Mouse (Mus musculus) MEL (cell line): Measurements from ENCODE around the gene Tmem107. TPM values are rescaled to one million over a fixed set of nuclear protein-coding genes. Genes with fewer than 3 reads are reported as not detected.

Experiments used
- DNase-seq: peaks from one replicate; pipeline ENCODE4 v3.0.0; 2011; ENCODE audit warnings: low read depth, low spot score
- H3K27ac ChIP-seq: 2 replicates; pipeline ENCODE4 v1.5.1; 2012; ENCODE audit warnings: low read depth, mild to moderate bottlenecking, control low read depth, low read length, moderate library complexity; ENCODE audit not compliant: control insufficient read depth
- H3K27me3 ChIP-seq, 2 experiments: fragments of 150-350 bp in 1 of 2; sonication (generic) in 1 of 2; 2 replicates each; pipeline ENCODE4 v1.6.1; 2012; ENCODE audit warnings: low read length in 2 of 2, mild to moderate bottlenecking in 2 of 2, improper control_type of control experiment in 1 of 2, moderate library complexity in 1 of 2; ENCODE audit not compliant: insufficient read depth in 2 of 2, control insufficient read depth in 1 of 2
- H3K36me3 ChIP-seq, 2 experiments: 2 replicates each; pipeline ENCODE4 v1.6.1; 2012 to 2014; ENCODE audit warnings: low read length in 2 of 2, improper control_type of control experiment in 1 of 2, inconsistent platforms in 1 of 2, mild to moderate bottlenecking in 1 of 2; ENCODE audit not compliant: insufficient read depth in 2 of 2, control insufficient read depth in 1 of 2
- H3K4me1 ChIP-seq, 2 experiments: fragments of 150-350 bp in 1 of 2; sonication (generic) in 1 of 2; 2 replicates each; pipeline ENCODE4 v1.6.1; 2012; ENCODE audit warnings: low read length in 2 of 2, improper control_type of control experiment in 1 of 2, mild to moderate bottlenecking in 1 of 2; ENCODE audit not compliant: insufficient read depth in 2 of 2, control insufficient read depth in 1 of 2
- H3K4me3 ChIP-seq, 2 experiments: fragments of 150-350 bp in 1 of 2; sonication (generic) in 1 of 2; 2 replicates each; pipeline ENCODE4 v1.5.1; 2012; ENCODE audit warnings: low read depth in 2 of 2, low read length in 2 of 2, mild to moderate bottlenecking in 2 of 2, moderate library complexity in 2 of 2, control low read depth in 1 of 2, improper control_type of control experiment in 1 of 2; ENCODE audit not compliant: control insufficient read depth in 1 of 2, insufficient read depth in 1 of 2
- H3K79me2 ChIP-seq: 2 replicates; pipeline ENCODE4 v1.6.1; 2012; ENCODE audit warnings: mild to moderate bottlenecking, low read length, moderate library complexity; ENCODE audit not compliant: control insufficient read depth, poor library complexity, insufficient read depth
- H3K9ac ChIP-seq: 2 replicates; pipeline ENCODE4 v1.6.1; 2012; ENCODE audit warnings: low read depth, mild to moderate bottlenecking, control low read depth, low read length, moderate library complexity; ENCODE audit not compliant: control insufficient read depth, poor library complexity, severe bottlenecking
- H3K9me3 ChIP-seq: fragments of 150-350 bp; sonication (generic); replicated peaks from 2 replicates; pipeline ENCODE4 v1.6.1; 2012; ENCODE audit warnings: mild to moderate bottlenecking, low read length, improper control_type of control experiment, moderate library complexity; ENCODE audit not compliant: insufficient read depth
- CTCF ChIP-seq, 3 experiments: IDR thresholded peaks in 2 of 3; conservative IDR thresholded peaks in 1 of 3; 2 replicates each; pipeline ENCODE4 v1.5.1; 2011 to 2012; ENCODE audit warnings: low read length in 3 of 3, low read depth in 2 of 3, mild to moderate bottlenecking in 2 of 3, improper control_type of control experiment in 1 of 3, inconsistent platforms in 1 of 3, mixed read lengths in 1 of 3, moderate library complexity in 1 of 3; ENCODE audit not compliant: control insufficient read depth in 1 of 3, insufficient read depth in 1 of 3, poor library complexity in 1 of 3, severe bottlenecking in 1 of 3
- EP300 ChIP-seq, 2 experiments: IDR thresholded peaks; 2 replicates each; pipeline ENCODE4 v1.6.1; 2011; ENCODE audit warnings: improper control_type of control experiment in 2 of 2, low read length in 2 of 2, low read depth in 1 of 2, mild to moderate bottlenecking in 1 of 2
- GABPA ChIP-seq: IDR thresholded peaks from 2 replicates; pipeline ENCODE4 v1.6.1; 2012; ENCODE audit warnings: low read depth, mild to moderate bottlenecking, inconsistent platforms, low read length, improper control_type of control experiment, moderate library complexity
- GATA1 ChIP-seq: IDR thresholded peaks from 2 replicates; pipeline ENCODE4 v1.6.1; 2011; ENCODE audit warnings: low read depth, low read length, improper control_type of control experiment
- HCFC1 ChIP-seq: IDR thresholded peaks from 2 replicates; pipeline ENCODE4 v1.6.1; 2012; ENCODE audit warnings: low read depth, mild to moderate bottlenecking, inconsistent platforms, low read length, improper control_type of control experiment, moderate library complexity
- MAFK ChIP-seq: IDR thresholded peaks from 2 replicates; pipeline ENCODE4 v1.6.1; 2011; ENCODE audit warnings: low read depth, mild to moderate bottlenecking, low read length, improper control_type of control experiment, borderline replicate concordance
- MAX ChIP-seq: IDR thresholded peaks from 2 replicates; pipeline ENCODE4 v1.6.1; 2011; ENCODE audit warnings: low read length, improper control_type of control experiment
- MEF2A ChIP-seq: IDR thresholded peaks from 2 replicates; pipeline ENCODE4 v1.6.1; 2014; ENCODE audit warnings: low read depth, mild to moderate bottlenecking, inconsistent platforms, low read length, improper control_type of control experiment; ENCODE audit not compliant: poor library complexity, insufficient replicate concordance, severe bottlenecking; ENCODE audit errors: extremely low read depth
- MYC ChIP-seq: IDR thresholded peaks from 2 replicates; pipeline ENCODE4 v1.6.1; 2011; ENCODE audit warnings: low read depth, mild to moderate bottlenecking, low read length, improper control_type of control experiment, moderate library complexity
- NELFE ChIP-seq: IDR thresholded peaks from 2 replicates; pipeline ENCODE4 v1.6.1; 2011; ENCODE audit warnings: low read depth, low read length, improper control_type of control experiment
- RCOR1 ChIP-seq: IDR thresholded peaks from 2 replicates; pipeline ENCODE4 v1.6.1; 2012; ENCODE audit warnings: low read depth, mild to moderate bottlenecking, inconsistent platforms, low read length, improper control_type of control experiment
- SIN3A ChIP-seq: IDR thresholded peaks from 2 replicates; pipeline ENCODE4 v1.6.1; 2012; ENCODE audit warnings: low read length, improper control_type of control experiment, inconsistent platforms
- TAL1 ChIP-seq: IDR thresholded peaks from 2 replicates; pipeline ENCODE4 v1.6.1; 2012; ENCODE audit warnings: mild to moderate bottlenecking, inconsistent platforms, low read length, moderate library complexity, mixed read lengths
- TBP ChIP-seq: IDR thresholded peaks from 2 replicates; pipeline ENCODE4 v1.8.0; 2011; ENCODE audit warnings: low read depth, low read length, improper control_type of control experiment
- UBTF ChIP-seq: IDR thresholded peaks from 2 replicates; pipeline ENCODE4 v1.6.1; 2012; ENCODE audit warnings: low read depth, mild to moderate bottlenecking, inconsistent platforms, low read length, improper control_type of control experiment, moderate library complexity, borderline replicate concordance; ENCODE audit not compliant: insufficient read depth
- USF2 ChIP-seq, 2 experiments: IDR thresholded peaks; 2 replicates each; pipeline ENCODE4 v1.6.1; 2011 to 2012; ENCODE audit warnings: improper control_type of control experiment in 2 of 2, low read length in 2 of 2, borderline replicate concordance in 1 of 2, inconsistent platforms in 1 of 2, low read depth in 1 of 2, mild to moderate bottlenecking in 1 of 2; ENCODE audit not compliant: insufficient read depth in 1 of 2
- ZC3H11A ChIP-seq: IDR thresholded peaks from 2 replicates; pipeline ENCODE4 v1.6.1; 2012; ENCODE audit warnings: low read depth, mild to moderate bottlenecking, inconsistent platforms, low read length, improper control_type of control experiment
- ZMIZ1 ChIP-seq: IDR thresholded peaks from 2 replicates; pipeline ENCODE4 v1.6.1; 2012; ENCODE audit warnings: low read depth, mild to moderate bottlenecking, inconsistent platforms, low read length, improper control_type of control experiment, moderate library complexity
- ZNF384 ChIP-seq: IDR thresholded peaks from 2 replicates; pipeline ENCODE4 v1.6.1; 2012; ENCODE audit warnings: low read depth, mild to moderate bottlenecking, inconsistent platforms, low read length, improper control_type of control experiment
- polyA plus RNA-seq, 2 experiments: library from polyadenylated mRNA; stranded (reverse) in 1 of 2; unstranded in 1 of 2; fragments of >175 nt in 1 of 2; fragments of >200 nt in 1 of 2; gene quantifications; 2 replicates each; pipeline versions ENCODE4 v1.2.1 to v1.2.4; 2012; ENCODE audit warnings: low replicate concordance in 2 of 2, low read depth in 1 of 2; ENCODE audit not compliant: insufficient read length in 2 of 2, insufficient read depth in 1 of 2, missing spikeins in 1 of 2
- total RNA-seq: library from RNA; depleted of rRNA; stranded (reverse); fragments of 300-350 nt; gene quantifications from 2 replicates; pipeline ENCODE4 v1.2.3, GENCODE M21; 2012

The Tmem107 gene
- total and polyA plus RNA-seq, 3 experiments, result 47.0 to 79.5 TPM; not detected in 1

- H3K27ac ChIP-seq, result no peak overlapping the region
- TF ChIP-seq TBP (peak; percentile 69; the same call in 1 of the 2 replicates), ZNF384 (no peak), SIN3A (no peak)
- TF ChIP-seq, all 39 proteins: peak for 1
- H3K4me1 ChIP-seq, result peaks cover 0 to 14% of the 10 kb centered on the region in 2 experiments; a peak in 3 of 4 replicates
Measured at GRCm38 (mm10) chr11:69074776-69075069, 4.1 kb downstream of the Tmem107 start.

GRCm38 (mm10) chr11:69075764-69076479 is 5.3 kb downstream of the Tmem107 start:
- TF ChIP-seq CTCF (IDR thresholded peaks at IDR 0.05 in 2 of 3, conservative IDR thresholded peaks at IDR 0.05 in 1 of 3; ENCODE audit: control insufficient read depth in 1 of 3, insufficient read depth in 1 of 3, low read depth in 2 of 3, low read length in 3 of 3, poor library complexity in 1 of 3, severe bottlenecking in 1 of 3) (no peak), GABPA (no peak), ZC3H11A (no peak), ZMIZ1 (no peak), TAL1 (no peak), RCOR1 (no peak), HCFC1 (no peak), MAX (no peak), EP300 (IDR thresholded peaks at IDR 0.05; ENCODE audit: low read depth in 1 of 2, low read length in 2 of 2) (no peak), USF2 (IDR thresholded peaks at IDR 0.05; ENCODE audit: borderline replicate concordance in 1 of 2, insufficient read depth in 1 of 2, low read depth in 1 of 2, low read length in 2 of 2) (no peak), MEF2A (no peak), MAFK (no peak), UBTF (no peak), NELFE (no peak), MYC (no peak), GATA1 (no peak)

More at GRCm38 (mm10) chr11:69074776-69075069, 4.1 kb downstream of the Tmem107 start:
- H3K4me3 ChIP-seq, result no peak overlapping the region
- peaks cover 5% of the 10 kb centered on the region; the same call in 1 of the 2 replicates for H3K79me2 ChIP-seq
- no peaks in the 10 kb centered on the region for H3K27me3 ChIP-seq
- no peak overlapping the region for H3K9ac ChIP-seq
- H3K9me3 ChIP-seq, result no peaks in the 10 kb centered on the region
- no peak for DNase-seq
- peaks cover 0 to 3% of the 10 kb centered on the region in 2 experiments; a peak in 1 of 4 replicates for H3K36me3 ChIP-seq

More at GRCm38 (mm10) chr11:69075764-69076479, 5.3 kb downstream of the Tmem107 start:
- Histone ChIP-seq H3K9ac (no peak overlapping the region), H3K4me1 (peaks cover 0 to 12% of the 10 kb centered on the region in 2 experiments; a peak in 3 of 4 replicates), H3K9me3 (no peaks in the 10 kb centered on the region), H3K36me3 (peaks cover 0 to 3% of the 10 kb centered on the region in 2 experiments; a peak in 1 of 4 replicates), H3K4me3 (no peak overlapping the region), H3K27me3 (no peaks in the 10 kb centered on the region), H3K27ac (no peak overlapping the region), H3K79me2 (peaks cover 3% of the 10 kb centered on the region; the same call in 1 of the 2 replicates)
- DNase-seq, result no peak
